Mouse (Mus musculus) thymus, postnatal 0 days (tissue): ENCODE results near the gene 1700029P11Rik. TPM values are rescaled to one million over a fixed set of nuclear protein-coding genes. Genes with fewer than 3 reads are reported as not detected.

ENCODE experiments used
- DNase-seq: peaks from one replicate; pipeline ENCODE4 v3.0.0-alpha.2; 2015; ENCODE audit warnings: low spot score
- polyA plus RNA-seq: library from polyadenylated mRNA; unstranded; fragments of >200 nt; fragmentation: Nextera tagmentation; extraction: Ambion mirVana; gene quantifications from 2 replicates; pipeline ENCODE4 v1.2.1, GENCODE M21; 2015

1700029P11Rik gene
- polyA plus RNA-seq = not detected in 2 replicates

DNA sequence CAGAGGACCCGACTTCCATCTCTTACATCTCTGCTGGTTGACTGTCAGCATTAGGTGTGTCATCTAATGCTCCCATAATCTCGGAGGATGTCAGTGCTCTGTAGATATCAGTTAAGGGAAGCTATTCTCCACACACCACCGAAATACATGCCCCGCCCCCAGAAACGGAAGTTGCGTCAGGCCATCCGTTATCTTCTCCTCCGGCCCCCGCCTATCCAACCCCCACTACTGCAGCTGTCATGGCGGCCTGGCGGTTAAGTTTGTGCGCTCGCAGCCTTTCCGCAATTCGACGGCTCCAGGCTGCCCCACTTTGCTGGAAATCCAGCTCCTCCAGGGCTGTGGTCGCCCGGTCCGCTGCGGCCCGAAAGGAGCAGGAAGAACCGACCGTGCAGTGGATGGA is at the start of gene 1700029P11Rik:
1700029P11Rik (plus strand) TSS at position 220 of the 400 bp plus-strand sequence.
- DNase-seq = no peak

DNA sequence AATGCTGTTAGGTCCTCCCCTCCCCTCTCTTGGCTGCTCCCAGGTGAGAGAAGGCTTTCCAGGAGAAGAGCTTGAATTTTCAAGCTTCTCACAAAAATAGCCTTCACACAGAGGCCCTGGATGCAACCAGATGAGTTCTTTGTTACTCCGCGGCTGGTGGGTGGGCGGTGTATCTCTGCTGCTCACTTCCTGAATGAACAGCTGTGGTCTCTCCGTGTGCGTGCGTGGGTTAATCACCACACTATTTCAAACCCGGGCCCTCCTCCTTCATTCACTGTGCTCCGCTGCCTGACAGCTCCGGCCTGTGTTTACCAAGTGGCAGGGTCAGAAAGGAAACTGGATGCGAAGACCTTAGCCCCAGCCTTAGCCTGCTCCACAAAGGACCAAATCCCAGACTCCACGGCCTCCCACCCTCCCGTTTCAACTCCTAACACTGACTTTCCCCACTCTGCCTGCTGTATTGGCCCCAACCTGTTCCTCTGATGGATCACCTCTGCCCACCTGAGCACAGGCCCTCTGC is 47.3 kb upstream of the 1700029P11Rik start:
- peak; percentile 62 for DNase-seq

DNA sequence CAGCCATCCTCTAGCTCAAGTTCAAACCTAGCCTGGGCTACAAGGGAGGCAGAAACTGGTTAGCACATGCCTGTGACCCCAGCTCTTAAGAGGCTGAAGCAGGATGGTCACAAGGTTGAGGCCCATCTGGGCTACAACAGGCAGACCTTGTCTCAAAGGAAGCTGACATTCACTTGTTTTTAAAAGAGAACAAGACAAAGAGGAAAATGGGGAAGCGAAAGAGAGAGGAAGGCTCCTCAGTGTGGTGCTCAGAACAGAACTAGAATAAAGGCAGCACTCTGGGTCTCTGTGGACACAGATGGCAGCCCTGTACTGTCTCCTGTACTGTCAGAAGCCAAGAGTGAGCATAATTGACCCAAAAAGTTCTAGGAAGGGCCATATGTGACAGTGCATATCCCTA is 46.4 kb upstream of the 1700029P11Rik start:
- no peak for DNase-seq

DNA sequence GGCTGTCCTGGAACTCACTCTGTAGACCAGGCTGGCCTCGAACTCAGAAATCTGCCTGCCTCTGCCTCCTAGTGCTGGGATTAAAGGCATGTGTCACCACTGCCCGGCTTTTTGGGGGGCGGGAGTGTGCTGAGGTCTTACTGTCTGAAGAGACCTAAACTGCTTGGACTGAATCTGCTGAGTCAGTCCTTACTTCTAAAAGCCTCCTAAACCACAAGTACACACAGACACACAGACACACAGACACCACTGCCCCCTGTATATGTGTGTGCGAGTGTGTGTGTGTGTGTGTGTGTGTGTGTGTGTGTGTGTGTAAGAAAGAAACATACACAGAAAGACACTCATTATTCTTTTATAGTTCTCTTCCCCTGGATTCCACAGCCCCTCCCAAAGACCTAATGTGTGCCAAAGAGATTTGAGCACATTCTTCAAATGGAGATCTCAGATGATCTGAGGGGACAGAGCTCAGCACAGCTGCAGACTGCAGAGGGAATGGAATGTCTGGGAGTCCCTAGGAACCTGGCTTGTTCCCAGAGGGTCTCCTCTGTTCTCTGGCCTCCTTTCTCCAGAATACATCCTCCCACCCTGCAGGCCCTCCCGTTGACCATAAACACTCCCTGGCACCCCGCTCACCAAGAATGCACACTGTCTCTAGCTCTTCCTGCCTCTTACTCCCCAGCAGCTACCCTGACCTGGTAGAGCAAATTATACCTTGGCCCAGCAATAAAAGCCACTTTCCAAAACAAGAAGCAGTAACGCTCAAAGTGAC is 44.3 kb upstream of the 1700029P11Rik start:
- DNase-seq = no peak

DNA sequence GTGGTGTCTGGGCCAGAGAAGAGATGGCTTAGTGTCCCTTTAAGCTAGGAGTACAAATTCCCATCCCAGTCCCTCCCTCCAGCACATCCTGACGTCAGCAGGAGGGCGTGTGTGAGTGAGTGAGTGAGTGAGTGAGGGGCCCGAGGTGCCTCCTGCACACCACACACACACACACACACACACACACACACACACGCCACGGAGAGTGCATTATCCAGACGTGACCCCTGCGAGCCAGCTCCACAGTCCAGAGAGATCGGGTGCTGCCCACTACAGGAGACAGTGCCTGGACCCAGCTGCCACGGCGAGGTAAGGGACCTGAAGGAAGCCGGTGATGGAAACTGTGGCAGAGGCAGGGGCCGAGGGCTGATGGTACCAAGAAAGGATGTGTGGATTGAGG is 43.7 kb upstream of the 1700029P11Rik start, which contains the start of gene Csdc2:
Csdc2 (plus strand) TSS at position 81 of the 400 bp plus-strand sequence.
- DNase-seq = no peak

DNA sequence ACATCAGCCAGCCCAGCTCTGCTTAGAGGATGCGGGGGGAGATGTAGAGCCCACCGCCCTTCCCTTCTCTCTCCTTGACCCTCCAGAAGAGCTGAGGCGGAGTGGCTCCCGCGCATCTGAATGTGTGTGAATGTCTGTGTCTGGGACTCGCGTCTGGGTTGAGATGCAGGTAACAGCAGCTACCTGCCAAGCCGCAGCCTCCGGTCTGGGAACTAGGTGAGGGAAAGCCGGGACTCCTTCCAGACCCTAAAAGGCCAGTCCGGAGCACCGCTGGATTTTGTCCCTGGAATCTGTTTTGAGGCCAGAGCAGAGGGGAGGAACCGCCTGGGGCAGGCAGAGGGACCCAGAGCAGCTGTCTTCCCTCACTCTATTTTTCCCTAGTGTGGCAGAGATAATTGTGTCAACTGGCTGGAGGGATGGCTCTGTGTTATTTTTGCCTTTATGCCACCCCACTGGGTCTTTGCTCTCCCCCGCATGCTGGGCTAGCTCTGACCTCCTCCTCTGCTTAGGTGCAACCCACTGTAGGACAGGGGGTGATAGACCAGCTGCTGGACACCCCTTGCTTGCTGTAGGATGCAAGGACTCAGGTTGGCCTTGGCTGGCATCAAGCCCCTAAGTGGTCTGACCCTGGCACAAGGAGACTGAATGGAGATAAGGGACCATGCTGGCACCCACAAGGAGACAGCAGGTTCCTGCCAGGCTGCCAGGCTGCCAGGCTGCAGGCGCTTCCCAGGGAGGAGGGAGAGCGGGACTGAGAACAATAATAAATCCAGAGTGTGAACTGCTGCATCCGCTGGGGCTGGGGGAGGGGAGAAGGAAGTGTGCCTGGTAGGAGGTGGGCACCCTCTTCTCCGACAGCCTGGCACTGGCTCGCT is 43.0 kb upstream of the 1700029P11Rik start:
- no peak for DNase-seq

DNA sequence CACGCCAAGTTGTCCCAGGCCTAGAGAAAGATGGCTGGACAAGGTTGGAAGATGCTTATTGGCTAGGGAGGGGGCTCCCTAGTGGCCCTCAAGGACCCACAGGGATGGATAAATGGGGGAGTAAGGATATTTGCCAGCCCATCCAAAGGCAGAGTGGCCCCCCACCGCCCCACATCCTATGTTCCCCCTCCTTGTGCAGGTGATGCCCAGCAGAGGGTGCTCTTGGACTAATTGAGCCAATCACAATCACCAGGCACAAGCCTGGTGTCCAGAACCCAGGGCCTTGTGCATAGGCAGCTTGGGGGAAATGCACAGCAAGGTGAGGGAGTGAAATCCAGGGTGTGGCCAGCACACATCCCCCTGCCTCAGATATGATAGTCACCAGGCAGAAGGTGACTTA is 42.1 kb upstream of the 1700029P11Rik start:
- DNase-seq = peak; percentile 20

DNA sequence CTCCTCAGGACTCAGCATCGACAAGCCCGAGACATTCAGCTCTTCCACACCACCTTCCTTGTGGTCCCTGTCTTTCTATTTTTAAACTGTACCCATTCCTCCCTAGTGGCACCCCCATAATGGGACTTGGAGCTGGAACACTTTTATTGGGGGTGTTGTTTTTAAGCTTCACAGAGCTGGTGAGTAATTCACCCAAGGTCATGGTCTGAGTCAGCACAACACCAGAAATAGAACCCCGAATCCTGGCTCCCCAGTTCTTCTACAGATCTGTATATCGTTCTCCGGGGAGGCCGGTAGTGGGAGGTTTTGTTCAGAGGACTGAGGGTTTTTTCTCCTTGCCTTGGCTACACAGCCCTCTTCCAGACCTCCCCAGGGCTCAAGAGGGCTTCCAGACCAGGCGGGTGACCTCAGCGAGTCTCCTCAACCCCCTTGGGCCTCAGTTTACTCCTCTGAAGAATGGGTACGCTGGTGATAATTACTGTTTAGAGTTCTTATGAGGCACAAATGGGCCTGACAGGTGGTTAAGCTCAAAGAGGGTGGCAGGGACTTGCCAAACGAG is 41.1 kb upstream of the 1700029P11Rik start:
- no peak for DNase-seq

DNA sequence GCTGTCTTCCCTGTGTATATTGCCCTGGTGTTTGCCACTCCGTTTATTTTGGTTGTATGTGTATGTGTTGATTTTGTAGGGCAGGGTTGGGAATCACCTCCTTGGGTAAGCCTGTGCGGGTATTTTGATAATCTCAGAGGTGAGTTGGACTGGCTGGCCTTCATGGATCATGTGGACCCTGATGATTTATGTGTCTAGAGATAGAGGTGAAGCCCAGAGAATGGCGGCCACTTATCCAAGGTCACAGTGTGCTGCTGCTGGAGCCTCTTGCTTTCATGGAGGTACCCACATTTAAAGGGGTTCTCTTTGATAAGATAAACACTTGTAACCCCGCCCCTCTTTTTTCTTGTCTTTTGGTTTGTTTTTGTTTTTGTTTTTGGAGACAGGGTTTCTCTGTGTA is 40.6 kb upstream of the 1700029P11Rik start:
- no peak for DNase-seq

DNA sequence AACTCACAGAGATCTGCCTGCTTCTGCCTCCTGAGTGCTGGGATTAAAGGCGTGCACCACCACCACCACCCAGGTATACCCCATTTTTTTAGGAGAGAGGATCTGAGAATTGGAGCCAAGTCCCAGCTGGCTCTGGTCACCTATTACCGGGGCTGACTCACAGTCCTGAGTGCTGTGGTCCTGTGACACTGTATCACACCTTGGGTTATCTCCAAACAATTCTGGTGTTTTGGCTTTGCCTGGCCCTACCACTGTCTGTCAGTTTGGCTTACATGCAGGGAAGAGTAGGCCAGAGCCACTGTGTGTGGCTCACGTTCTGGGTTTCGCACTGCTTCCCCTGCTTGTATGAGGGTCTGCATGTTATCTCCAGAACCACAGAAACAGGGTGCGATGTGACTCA is 40.1 kb upstream of the 1700029P11Rik start:
- DNase-seq = no peak

DNA sequence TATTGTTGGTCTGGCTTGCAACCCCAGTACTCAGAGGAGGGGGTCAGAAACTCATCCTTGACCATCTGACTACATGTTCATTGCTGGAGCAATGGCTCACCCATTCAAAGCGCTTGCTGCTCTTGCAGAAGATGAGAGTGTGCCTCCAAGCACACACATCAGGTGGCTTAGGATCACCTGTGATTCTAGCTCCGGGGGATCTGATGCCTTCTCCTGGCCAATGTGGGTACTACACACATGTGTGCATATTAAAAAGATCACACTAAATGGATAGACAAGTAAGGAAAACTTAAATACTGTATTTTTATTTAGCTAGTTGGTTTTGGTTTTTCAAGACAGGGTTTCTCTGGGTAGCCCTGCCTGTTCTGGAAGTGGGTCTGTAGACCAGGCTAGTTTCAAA is 39.3 kb upstream of the 1700029P11Rik start:
- DNase-seq = no peak

DNA sequence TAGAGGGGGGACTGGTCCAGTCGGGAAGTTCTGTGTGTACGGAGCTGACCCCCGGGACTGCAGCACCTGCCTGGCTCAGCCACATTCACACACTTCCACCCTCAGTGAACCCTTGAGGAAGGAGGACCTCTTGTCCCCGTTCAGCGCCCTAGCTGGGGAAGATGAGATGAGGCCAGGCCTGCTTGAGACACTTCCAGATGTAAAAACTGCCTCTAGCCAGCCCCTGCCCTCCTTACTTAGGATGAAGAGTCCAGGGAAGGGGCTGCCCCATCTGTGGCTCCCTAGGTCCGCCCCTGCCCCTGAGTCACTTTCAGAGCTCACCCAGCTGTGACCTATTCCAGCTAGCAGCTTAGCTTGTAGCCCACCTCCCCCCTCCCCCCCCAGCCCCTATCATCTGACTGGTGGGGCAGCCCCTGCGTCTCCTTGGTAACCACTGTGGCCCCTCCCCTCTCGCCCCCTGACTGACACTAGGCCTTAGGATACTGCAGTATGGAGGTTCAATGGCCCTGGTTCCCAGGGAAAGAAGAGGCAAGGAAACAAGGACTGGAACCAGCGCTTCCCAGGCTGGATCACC is 37.1 kb upstream of the 1700029P11Rik start:
- DNase-seq = no peak

DNA sequence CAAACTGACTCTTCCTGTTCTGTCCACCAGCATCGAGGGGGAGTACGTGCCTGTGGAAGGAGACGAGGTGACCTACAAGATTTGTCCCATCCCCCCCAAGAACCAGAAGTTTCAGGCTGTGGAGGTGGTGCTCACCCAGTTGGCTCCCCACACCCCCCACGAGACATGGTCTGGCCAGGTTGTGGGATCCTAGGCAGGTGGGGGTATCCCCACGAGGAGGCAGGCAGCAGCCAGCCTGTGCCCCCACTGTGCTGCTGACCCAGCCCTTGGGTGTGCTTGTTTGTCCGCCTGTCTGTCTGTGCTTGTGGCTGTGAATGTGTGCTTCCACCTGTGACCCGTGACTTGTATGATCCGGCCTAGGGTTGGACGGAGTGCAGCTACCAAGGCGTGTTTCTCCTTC is 31.3 kb upstream of the 1700029P11Rik start:
- DNase-seq = no peak

DNA sequence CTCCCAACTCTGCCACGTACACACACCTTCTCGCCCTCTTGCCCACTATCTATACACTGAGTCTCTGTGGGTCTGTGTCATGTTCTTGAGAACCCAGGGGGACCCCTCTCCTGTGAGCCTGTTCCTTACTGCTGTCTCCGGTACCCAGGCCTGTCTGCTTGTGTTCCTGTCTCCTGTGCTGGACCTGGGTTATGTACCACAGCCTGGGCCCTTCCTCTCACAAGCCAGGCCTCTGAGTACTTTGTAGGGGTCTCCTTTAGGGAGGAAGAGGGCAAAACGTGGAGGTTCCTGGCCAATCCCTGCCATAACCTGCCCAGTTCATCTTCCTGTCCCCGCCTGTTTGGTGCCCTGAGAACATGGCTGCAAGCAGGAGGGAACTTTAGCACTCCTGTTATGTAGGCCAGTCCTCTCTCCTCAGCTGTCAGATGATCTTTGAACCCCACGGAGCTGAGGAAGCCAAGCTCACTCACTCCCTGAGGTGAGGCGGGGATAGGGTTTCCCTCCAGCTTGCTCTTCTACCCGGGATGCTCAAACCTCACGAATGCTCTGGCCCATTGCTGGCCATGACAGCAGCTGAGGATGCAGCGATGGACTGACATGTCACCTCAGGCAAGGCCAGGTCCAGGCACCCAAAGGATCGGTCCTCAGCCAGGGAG is 30.7 kb upstream of the 1700029P11Rik start:
- no peak for DNase-seq

DNA sequence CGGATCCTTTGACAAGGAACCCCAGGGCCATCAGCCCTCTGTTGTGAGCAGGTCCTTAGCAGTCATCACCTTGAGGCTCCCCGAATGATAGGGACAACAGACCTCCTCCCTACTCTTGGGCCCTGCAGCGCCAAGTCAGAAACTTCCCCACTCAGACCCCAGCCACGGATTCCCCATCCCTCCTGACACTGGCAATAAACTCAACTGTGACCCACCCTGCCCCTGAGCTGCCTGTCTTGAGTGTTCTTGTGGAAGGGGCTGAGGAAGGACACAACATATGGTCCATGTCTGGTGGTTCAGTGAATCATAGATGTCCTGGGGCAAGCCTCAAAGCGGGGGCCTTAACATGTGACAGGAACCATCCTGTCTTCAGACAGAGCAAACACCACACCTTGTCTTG is 29.6 kb upstream of the 1700029P11Rik start:
- DNase-seq = no peak

DNA sequence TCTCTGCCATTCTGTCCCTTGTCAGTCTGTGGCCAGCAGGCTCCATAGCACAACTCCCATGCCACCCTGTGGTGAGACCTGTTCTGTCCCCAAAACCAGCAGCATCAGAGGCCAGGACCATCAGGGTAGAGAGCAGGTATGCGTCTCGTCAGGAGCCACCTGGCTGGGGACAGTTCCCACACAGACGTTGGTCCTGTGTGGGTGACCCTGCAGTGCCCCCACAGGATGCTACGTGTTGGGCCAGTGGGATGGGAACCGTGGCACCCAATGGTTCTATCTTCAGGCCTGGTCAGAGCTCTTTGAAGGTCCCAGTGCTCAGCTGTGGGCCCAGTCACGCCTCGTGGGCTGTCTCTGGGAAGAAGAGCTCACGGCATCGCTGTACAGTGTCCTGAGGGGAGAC is 29.2 kb upstream of the 1700029P11Rik start:
- no peak for DNase-seq

DNA sequence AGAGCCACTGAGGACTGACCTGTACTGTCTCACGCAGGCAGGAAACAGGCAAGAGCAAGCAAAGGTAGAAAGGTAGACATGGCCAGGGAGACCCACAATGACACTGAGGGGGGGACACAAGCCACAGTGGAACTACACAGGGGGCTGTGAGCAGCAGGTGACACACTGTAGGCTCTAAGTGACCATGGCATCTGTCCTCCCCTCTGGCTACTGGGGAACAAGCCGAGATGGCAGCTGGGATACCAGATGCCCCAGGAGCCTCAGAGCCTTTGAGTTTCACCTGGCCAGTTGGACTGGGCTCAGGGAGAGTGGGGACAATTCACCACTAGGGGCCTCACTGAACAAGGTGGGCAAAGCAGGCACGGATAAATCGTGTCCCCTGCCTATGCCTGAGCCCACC is 28.0 kb upstream of the 1700029P11Rik start:
- DNase-seq = no peak

DNA sequence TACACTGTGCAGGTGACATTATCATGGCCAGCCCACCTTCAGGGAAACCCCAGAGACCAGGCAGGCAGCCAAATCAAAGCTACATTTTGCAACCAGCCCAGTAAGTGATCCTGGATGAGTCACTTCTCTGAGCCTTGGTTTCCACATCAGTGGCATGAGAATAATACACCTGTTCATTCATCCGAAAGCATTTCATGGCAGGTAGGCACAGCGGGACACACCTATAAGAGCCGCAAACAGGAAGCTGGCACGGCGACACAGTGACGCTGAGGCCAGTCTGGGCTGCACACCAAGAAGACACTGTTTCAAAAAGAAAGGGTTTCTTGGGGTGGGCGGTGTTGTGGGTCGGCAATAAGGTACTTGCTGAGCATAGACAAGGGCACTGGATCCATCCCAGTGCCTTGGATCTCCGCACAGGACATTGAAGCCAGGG is 26.2 kb upstream of the 1700029P11Rik start:
- DNase-seq = no peak

DNA sequence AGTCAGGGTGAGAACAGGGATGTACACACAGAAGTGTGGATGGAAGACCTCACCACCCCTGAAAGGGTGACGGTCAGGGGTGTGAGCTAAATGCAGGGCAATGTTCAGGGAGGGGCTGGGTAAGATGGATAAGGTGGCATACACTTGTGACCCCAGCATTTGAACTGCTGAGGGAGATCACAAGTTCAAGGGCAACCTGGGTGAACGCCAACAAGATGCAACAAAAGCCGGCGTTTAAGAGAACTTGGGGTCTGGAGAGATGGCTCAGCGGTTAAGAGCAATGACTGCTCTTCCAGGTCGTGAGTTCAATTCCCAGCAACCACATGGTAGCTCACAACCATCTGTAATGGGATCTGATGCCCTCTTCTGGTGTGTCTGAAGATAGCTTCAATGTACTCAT is 25.6 kb upstream of the 1700029P11Rik start:
- DNase-seq = no peak

DNA sequence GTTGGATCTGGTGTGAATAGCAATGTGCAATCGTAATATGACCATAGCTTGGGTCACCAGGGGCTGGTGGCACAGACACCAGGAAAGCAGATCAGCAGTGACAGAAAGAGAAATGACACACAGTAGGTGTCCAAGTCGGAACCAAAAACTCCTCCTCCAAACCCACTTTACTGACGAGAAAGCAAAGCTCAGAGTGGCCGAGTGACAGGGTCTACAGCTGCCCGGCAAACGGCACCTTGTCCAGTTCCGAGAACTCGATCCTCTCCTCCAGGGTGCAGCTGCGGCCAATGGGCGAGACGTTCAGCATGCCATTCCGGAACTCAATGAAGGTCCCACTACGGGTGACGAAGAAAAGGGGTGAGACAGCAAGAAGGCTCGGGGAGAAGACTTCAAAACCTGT is 24.9 kb upstream of the 1700029P11Rik start:
- no peak for DNase-seq

DNA sequence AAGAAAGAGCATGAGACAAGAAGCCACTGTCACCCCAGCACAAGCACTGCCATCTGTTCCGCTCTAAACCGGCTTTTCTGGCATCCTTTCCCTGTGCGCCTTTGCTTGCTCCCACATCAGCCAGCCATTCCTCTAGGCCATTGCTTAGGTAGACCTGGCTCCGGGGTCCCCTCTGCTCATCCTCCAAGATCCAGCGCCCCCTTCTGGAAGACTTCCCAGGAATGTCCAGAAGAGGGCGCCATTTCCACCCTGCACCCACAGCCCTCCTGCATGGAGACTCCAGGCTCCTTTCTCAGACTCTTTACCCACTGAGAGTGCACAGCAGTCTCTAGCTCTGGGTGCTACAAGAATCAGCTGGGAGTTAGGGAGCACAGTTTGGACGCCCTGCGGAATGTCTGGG is 23.9 kb upstream of the 1700029P11Rik start:
- DNase-seq = peak; percentile 72
